Mouse (Mus musculus): Measurements from ENCODE around the gene Rgsl1. TPM values are rescaled to one million over a fixed set of nuclear protein-coding genes. Genes with fewer than 3 reads are reported as not detected.
"Not testable (repeated sequence)": the region's sequence is repeated elsewhere in the genome, so short reads cannot be mapped to it uniquely, and the experiment has no call there.

Gene Rgsl1
- 0.04 TPM in 1 of 2 replicates, not detected in the other for polyA plus RNA-seq (2015; fragmentation: Nextera tagmentation; extraction: Ambion mirVana)

- Histone ChIP-seq H3K27ac (ENCODE audit: low read depth, low read length) (no peak within 1 kb of the TSS), H3K4me1 (replicated peaks; ENCODE audit: control insufficient read depth, insufficient read depth, low read length) (no peaks in the 10 kb centered on the region), H3K4me3 (ENCODE audit: low read depth, low read length) (no peak within 1 kb of the TSS), H3K4me2 (replicated peaks; ENCODE audit: low read depth) (no peak within 1 kb of the TSS), H3K36me3 (ENCODE audit: control insufficient read depth, insufficient read depth) (no peaks in the 10 kb centered on the region), H3K27me3 (replicated peaks; ENCODE audit: control insufficient read depth, insufficient read depth, low read length) (no peaks in the 10 kb centered on the region), H3K9ac (ENCODE audit: low read depth, low read length) (no peak within 1 kb of the TSS), H3K9me3 (ENCODE audit: control insufficient read depth) (no peaks in the 10 kb centered on the region)
- 96% methylated on average over 8 of the region's 8 CpGs for WGBS
- no peak for ATAC-seq
- TF ChIP-seq CTCF (IDR thresholded peaks at IDR 0.05; ENCODE audit: low read depth) = no peak
Measured at GRCm38 (mm10) chr1:153844042-153844441, at the start of gene Rgsl1. TSS of gene Rgsl1 (minus strand) at chr1:153844142.

- Histone ChIP-seq H3K9ac (ENCODE audit: low read depth, low read length) (no peak within 1 kb of the TSS), H3K27ac (ENCODE audit: low read depth, low read length) (no peak within 1 kb of the TSS), H3K27me3 (replicated peaks; ENCODE audit: control insufficient read depth, insufficient read depth, low read length) (no peaks in the 10 kb centered on the region), H3K9me3 (ENCODE audit: control insufficient read depth) (no peaks in the 10 kb centered on the region), H3K4me3 (ENCODE audit: low read depth, low read length) (no peak within 1 kb of the TSS), H3K36me3 (ENCODE audit: control insufficient read depth, insufficient read depth) (no peaks in the 10 kb centered on the region), H3K4me1 (replicated peaks; ENCODE audit: control insufficient read depth, insufficient read depth, low read length) (no peaks in the 10 kb centered on the region), H3K4me2 (replicated peaks; ENCODE audit: low read depth) (no peak within 1 kb of the TSS)
- WGBS = 66% methylated on average over 4 of the region's 4 CpGs
- no peak for TF ChIP-seq CTCF (IDR thresholded peaks at IDR 0.05; ENCODE audit: low read depth)
- no peak for ATAC-seq
Measured at GRCm38 (mm10) chr1:153891442-153891841, 47.5 kb upstream of the Rgsl1 start, which contains the start of gene Teddm1a. TSS of gene Teddm1a (plus strand) at chr1:153891742.

- TF ChIP-seq CTCF (IDR thresholded peaks at IDR 0.05; ENCODE audit: low read depth) = no peak
- Histone ChIP-seq H3K4me2 (replicated peaks; ENCODE audit: low read depth) (no peak overlapping the region), H3K4me1 (replicated peaks; ENCODE audit: control insufficient read depth, insufficient read depth, low read length) (no peaks in the 10 kb centered on the region), H3K9ac (ENCODE audit: low read depth, low read length) (no peak overlapping the region), H3K4me3 (ENCODE audit: low read depth, low read length) (no peak overlapping the region), H3K27ac (ENCODE audit: low read depth, low read length) (no peak overlapping the region), H3K27me3 (replicated peaks; ENCODE audit: control insufficient read depth, insufficient read depth, low read length) (no peaks in the 10 kb centered on the region), H3K9me3 (ENCODE audit: control insufficient read depth) (no peaks in the 10 kb centered on the region), H3K36me3 (ENCODE audit: control insufficient read depth, insufficient read depth) (no peaks in the 10 kb centered on the region)
- 91% methylated on average over 10 of the region's 10 CpGs for WGBS
- no peak for ATAC-seq
Measured at GRCm38 (mm10) chr1:153890121-153890520, 46.2 kb upstream of the Rgsl1 start.

DNA sequence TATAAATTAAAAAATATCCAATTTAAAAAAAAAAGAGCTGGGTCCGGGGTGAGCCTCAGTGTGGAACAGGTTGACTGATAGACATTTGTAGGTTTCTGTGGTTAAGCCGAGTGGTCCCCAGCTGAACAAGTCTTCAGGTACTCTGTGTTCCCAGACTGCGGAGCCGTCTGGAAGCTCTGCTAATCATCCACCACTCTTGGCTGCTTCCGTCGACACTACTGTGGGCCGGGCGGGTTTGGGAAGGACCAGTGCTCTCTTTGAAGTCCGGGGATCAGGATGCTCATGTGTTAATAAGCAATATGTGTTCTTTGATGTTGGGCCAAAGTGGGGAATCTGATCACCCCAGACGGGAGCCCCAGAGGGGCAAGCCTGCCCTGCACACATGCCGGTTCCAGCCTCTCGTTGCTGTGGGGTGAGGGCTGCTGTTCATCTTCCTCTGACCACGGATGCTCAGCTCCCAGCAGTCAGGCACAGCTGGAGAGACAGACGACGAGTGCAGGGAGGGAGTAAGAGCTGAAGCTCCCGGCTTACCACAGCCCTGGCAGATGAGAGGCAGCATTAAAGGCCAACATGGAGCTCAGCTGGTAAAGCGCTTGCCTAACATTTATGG is 42.2 kb upstream of the Rgsl1 start:
- Histone ChIP-seq H3K36me3 (ENCODE audit: control insufficient read depth, insufficient read depth) (no peaks in the 10 kb centered on the region), H3K9me3 (ENCODE audit: control insufficient read depth) (no peaks in the 10 kb centered on the region), H3K4me2 (replicated peaks; ENCODE audit: low read depth) (no peak overlapping the region), H3K9ac (ENCODE audit: low read depth, low read length) (no peak overlapping the region), H3K4me1 (replicated peaks; ENCODE audit: control insufficient read depth, insufficient read depth, low read length) (no peaks in the 10 kb centered on the region), H3K27ac (ENCODE audit: low read depth, low read length) (no peak overlapping the region), H3K27me3 (replicated peaks; ENCODE audit: control insufficient read depth, insufficient read depth, low read length) (no peaks in the 10 kb centered on the region), H3K4me3 (ENCODE audit: low read depth, low read length) (no peak overlapping the region)
- ATAC-seq = no peak
- WGBS = 44% methylated on average over 17 of the region's 17 CpGs
- no peak for TF ChIP-seq CTCF (IDR thresholded peaks at IDR 0.05; ENCODE audit: low read depth)

- H3K36me3 ChIP-seq (ENCODE audit: control insufficient read depth, insufficient read depth); H3K4me1 ChIP-seq (replicated peaks; ENCODE audit: control insufficient read depth, insufficient read depth, low read length); H3K4me3 ChIP-seq (ENCODE audit: low read depth, low read length); ATAC-seq; H3K4me2 ChIP-seq (replicated peaks; ENCODE audit: low read depth); H3K27ac ChIP-seq (ENCODE audit: low read depth, low read length); H3K9me3 ChIP-seq (ENCODE audit: control insufficient read depth); H3K27me3 ChIP-seq (replicated peaks; ENCODE audit: control insufficient read depth, insufficient read depth, low read length); H3K9ac ChIP-seq (ENCODE audit: low read depth, low read length): not testable (repeated sequence)
- WGBS = 95% methylated on average over 17 of the region's 17 CpGs
Measured at GRCm38 (mm10) chr1:153880391-153880790, 36.4 kb upstream of the Rgsl1 start.

DNA sequence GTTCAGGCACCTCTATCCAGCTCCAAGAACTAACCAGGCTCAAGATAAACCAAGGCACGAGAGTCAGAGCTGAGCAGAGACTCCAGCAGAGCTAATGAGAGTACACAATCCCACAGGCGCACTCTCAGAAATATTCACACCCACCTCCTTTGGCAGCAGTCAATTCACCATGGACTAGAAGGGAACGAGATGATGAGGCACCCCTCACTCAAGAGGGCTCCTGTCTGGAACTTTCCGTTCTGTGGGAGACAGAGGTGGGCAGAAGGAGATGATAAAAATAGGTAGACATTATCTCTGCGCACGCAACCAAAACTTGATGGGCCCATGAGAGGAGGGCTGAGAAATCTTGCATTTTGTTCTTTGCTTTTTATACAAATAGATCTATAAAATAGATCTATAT is 30.1 kb upstream of the Rgsl1 start, which contains the start of gene Teddm1b:
Gene Teddm1b, plus strand, starts transcription at position 301 of the 400 bp plus-strand sequence.
- TF ChIP-seq CTCF (IDR thresholded peaks at IDR 0.05; ENCODE audit: low read depth) = no peak
- H3K4me2 ChIP-seq (replicated peaks; ENCODE audit: low read depth) = no peak within 1 kb of the TSS
- H3K27me3 ChIP-seq (replicated peaks; ENCODE audit: control insufficient read depth, insufficient read depth, low read length) = no peaks in the 10 kb centered on the region
- H3K4me1 ChIP-seq (replicated peaks; ENCODE audit: control insufficient read depth, insufficient read depth, low read length) = no peaks in the 10 kb centered on the region
- H3K36me3 ChIP-seq (ENCODE audit: control insufficient read depth, insufficient read depth) = no peaks in the 10 kb centered on the region
- 80% methylated on average over 6 of the region's 6 CpGs for WGBS
- H3K9me3 ChIP-seq (ENCODE audit: control insufficient read depth) = no peaks in the 10 kb centered on the region
- no peak within 1 kb of the TSS for H3K27ac ChIP-seq (ENCODE audit: low read depth, low read length)
- ATAC-seq = no peak
- H3K4me3 ChIP-seq (ENCODE audit: low read depth, low read length) = no peak within 1 kb of the TSS
- H3K9ac ChIP-seq (ENCODE audit: low read depth, low read length) = no peak within 1 kb of the TSS

All from intestine, postnatal 0 days (tissue).